Mouse (Mus musculus): ENCODE measurements around the gene Elane.

GRCm38 (mm10) chr10:79865189-79865601 is 20.9 kb upstream of the Elane start:
- TF ChIP-seq GATA1 (IDR thresholded peaks at IDR 0.05; ENCODE audit: borderline replicate concordance, low read length) (no peak), FLI1 (IDR thresholded peaks at IDR 0.05; ENCODE audit: low read length) (no peak)
